Mouse (Mus musculus) kidney, adult 2 months (tissue): ENCODE results near the gene Fam209. TPM values are rescaled to one million over a fixed set of nuclear protein-coding genes. Genes with fewer than 3 reads are reported as not detected.

ENCODE experiments used
- DNase-seq: peaks from one replicate; pipeline ENCODE4 v3.0.0; 2021
- H3K27ac ChIP-seq: fragments of 200-500 bp; 2 replicates; pipeline ENCODE4 v1.5.1; 2012; ENCODE audit warnings: low read depth, low read length, control low read depth, inconsistent platforms; ENCODE audit not compliant: insufficient read depth
- H3K27me3 ChIP-seq: fragments of 200-500 bp; replicated peaks from 2 replicates; pipeline ENCODE4 v1.6.1; 2012; ENCODE audit warnings: mild to moderate bottlenecking, moderate library complexity, low read length, inconsistent platforms; ENCODE audit not compliant: control insufficient read depth, insufficient read depth
- H3K36me3 ChIP-seq: fragments of 200-500 bp; 2 replicates; pipeline ENCODE4 v1.6.1; 2012; ENCODE audit warnings: mild to moderate bottlenecking, moderate library complexity, low read length, inconsistent platforms; ENCODE audit not compliant: control insufficient read depth, insufficient read depth
- H3K4me1 ChIP-seq: fragments of 200-500 bp; 2 replicates; pipeline ENCODE4 v1.6.1; 2011; ENCODE audit warnings: low read length; ENCODE audit not compliant: control insufficient read depth, insufficient read depth
- H3K4me3 ChIP-seq: fragments of 200-500 bp; 2 replicates; pipeline ENCODE4 v1.5.1; 2011; ENCODE audit warnings: mild to moderate bottlenecking, low read depth, low read length, control low read depth; ENCODE audit not compliant: insufficient read depth
- CTCF ChIP-seq: fragments of 200-500 bp; conservative IDR thresholded peaks from 2 replicates; pipeline ENCODE4 v1.5.1; 2011; ENCODE audit warnings: low read depth, mild to moderate bottlenecking, control low read depth, low read length, moderate library complexity, mixed read lengths; ENCODE audit not compliant: insufficient read depth, insufficient read length
- POLR2A ChIP-seq: fragments of 200-500 bp; IDR thresholded peaks from one replicate; pipeline ENCODE4 v1.6.1; 2011; ENCODE audit warnings: low read depth, low read length, control low read depth
- WGBS: fragments of 180-500 bp; shearing (Covaris S2); methylation state at CpG from one replicate; pipeline ENCODE4 v1.1.7; 2018; 5-methylcytosine and 5-hydroxymethylcytosine counted together
- polyA plus RNA-seq: library from polyadenylated mRNA; depleted of rRNA; stranded (reverse); fragments of >200 nt; gene quantifications from 2 replicates; pipeline ENCODE4 v1.2.3, GENCODE M21; 2012; rRNA removed

Gene Fam209
- polyA plus RNA-seq, 1 experiment, result 0.33 TPM

DNA sequence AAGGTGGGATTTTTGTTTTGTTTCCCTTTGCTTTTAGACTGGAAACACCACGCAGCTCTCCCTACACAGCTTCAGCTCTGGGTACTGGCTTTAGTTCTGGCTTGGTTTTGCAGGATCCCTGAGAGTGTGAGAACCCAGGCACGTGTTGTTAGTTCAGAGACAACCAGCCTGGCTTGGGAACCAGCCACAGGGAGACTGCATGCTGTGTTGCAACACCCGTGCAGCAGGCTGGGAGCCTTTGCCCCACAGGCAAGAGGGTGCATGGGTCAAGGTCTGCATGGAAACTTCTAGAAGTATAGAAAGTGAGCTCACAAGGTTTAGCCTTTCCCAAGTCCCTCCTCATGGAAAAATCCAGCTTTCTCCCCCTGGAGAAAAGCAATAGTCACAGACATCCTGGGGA, 38.6 kb downstream of the Fam209 start:
- 50% methylated on average over 3 of the region's 3 CpGs for WGBS

GRCm38 (mm10) chr2:172516407-172516992, 44.2 kb downstream of the Fam209 start:
- TF ChIP-seq CTCF (no peak), POLR2A (no peak)
- H3K27me3 ChIP-seq, result no peaks in the 10 kb centered on the region
- H3K36me3 ChIP-seq, result no peaks in the 10 kb centered on the region
- H3K4me3 ChIP-seq, result no peak overlapping the region
- DNase-seq, result no peak
- no peak overlapping the region for H3K27ac ChIP-seq
- no peaks in the 10 kb centered on the region for H3K4me1 ChIP-seq
- WGBS, result 22% methylated on average over 11 of the region's 11 CpGs

More for the DNA sequence above, 38.6 kb downstream of the Fam209 start:
- Histone ChIP-seq H3K36me3 (no peaks in the 10 kb centered on the region), H3K4me3 (no peak overlapping the region), H3K4me1 (no peaks in the 10 kb centered on the region), H3K27me3 (no peaks in the 10 kb centered on the region), H3K27ac (no peak overlapping the region)
- DNase-seq, result no peak
- no peak for TF ChIP-seq CTCF
- no peak for TF ChIP-seq POLR2A

GRCm38 (mm10) chr2:172520616-172521371, 48.5 kb downstream of the Fam209 start:
- DNase-seq, result no peak
- Histone ChIP-seq H3K4me1 (no peaks in the 10 kb centered on the region), H3K27ac (no peak overlapping the region), H3K27me3 (no peaks in the 10 kb centered on the region), H3K36me3 (no peaks in the 10 kb centered on the region), H3K4me3 (no peak overlapping the region)
- TF ChIP-seq CTCF (no peak), POLR2A (no peak)
- 87% methylated on average over 9 of the region's 9 CpGs for WGBS

GRCm38 (mm10) chr2:172522528-172522927, 50.2 kb downstream of the Fam209 start:
- H3K4me1 ChIP-seq, result no peaks in the 10 kb centered on the region
- H3K36me3 ChIP-seq, result no peaks in the 10 kb centered on the region
- no peak overlapping the region for H3K27ac ChIP-seq
- DNase-seq, result no peak
- no peak overlapping the region for H3K4me3 ChIP-seq
- no peaks in the 10 kb centered on the region for H3K27me3 ChIP-seq
- no peak for TF ChIP-seq POLR2A
- TF ChIP-seq CTCF, result no peak
- 77% methylated on average over 12 of the region's 12 CpGs for WGBS

Other genes with a start within 250 kb of the Fam209 start
- not detected in 2 replicates for gene Mc3r, start 224.0 kb upstream of the Fam209 start, polyA plus RNA-seq
- 16.3 and 17.5 TPM in 2 replicates for gene Fam210b, start 127.0 kb upstream of the Fam209 start, polyA plus RNA-seq
- 0.92 and 1.2 TPM in 2 replicates for gene Aurka, start 102.0 kb upstream of the Fam209 start, polyA plus RNA-seq
- gene Cstf1, start 101.8 kb upstream of the Fam209 start, polyA plus RNA-seq, result 31.3 and 37.7 TPM in 2 replicates
- gene Cass4, start 78.7 kb upstream of the Fam209 start, polyA plus RNA-seq, result 0.22 and 0.30 TPM in 2 replicates
- gene Rtf2, start 32.0 kb upstream of the Fam209 start, polyA plus RNA-seq, result 37.7 and 39.9 TPM in 2 replicates
- 0.04 TPM in 1 of 2 replicates, not detected in the other for gene Gcnt7, start 13.9 kb upstream of the Fam209 start, polyA plus RNA-seq
- 0.04 TPM in 1 of 2 replicates, not detected in the other for gene Tfap2c, start 77.1 kb downstream of the Fam209 start, polyA plus RNA-seq